Mouse (Mus musculus): ENCODE results near the gene Iqcg. TPM values are rescaled to one million over a fixed set of nuclear protein-coding genes. Genes with fewer than 3 reads are reported as not detected.

The Iqcg gene
- polyA plus RNA-seq, 1 experiment from 2014 or later, result 7.4 TPM

DNA sequence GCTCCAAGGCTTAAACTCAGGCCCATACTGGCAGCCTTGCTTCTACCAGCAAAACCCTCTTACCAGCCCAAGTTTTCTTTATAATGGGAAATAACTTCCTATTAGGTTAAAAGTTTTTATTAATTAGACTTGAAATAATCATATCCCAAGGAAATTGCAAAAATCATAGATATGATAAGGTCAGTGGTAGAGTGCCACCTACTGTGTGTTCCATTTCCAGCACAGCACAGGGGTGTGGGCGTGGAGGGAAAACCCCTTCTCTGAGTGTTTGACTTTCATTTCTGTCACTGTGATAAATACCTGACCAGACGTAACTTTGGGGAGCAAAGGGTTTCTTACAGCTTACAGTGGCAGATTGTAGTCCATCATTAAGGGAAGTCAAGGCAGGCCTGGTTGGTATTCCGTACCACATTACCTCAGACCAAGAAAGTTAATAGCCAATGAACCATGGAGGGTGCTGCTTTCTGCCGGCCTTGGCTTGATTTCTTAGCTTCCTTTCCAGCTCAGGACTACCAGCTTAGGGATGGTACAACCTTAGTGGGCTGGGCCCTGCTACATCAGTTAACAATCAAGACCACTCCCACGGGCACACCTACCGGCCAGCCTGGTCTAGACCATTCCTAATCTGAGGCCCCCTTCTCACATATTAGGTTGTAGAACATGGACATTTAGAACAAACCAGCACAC, 17.0 kb upstream of the Iqcg start:
- 0 out of 2 replicates have a peak, but pooled peaks cover 3% of the 10 kb centered on the region for H3K36me3 ChIP-seq (ENCODE audit: control insufficient read depth, insufficient read depth, low read length)
- no peak overlapping the region for H3K4me2 ChIP-seq (ENCODE audit: low read depth, low read length)
- no peaks in the 10 kb centered on the region for H3K27me3 ChIP-seq (replicated peaks; ENCODE audit: control insufficient read depth, insufficient read depth, low read length)
- ATAC-seq (ENCODE audit: low read depth), result no peak
- H3K27ac ChIP-seq (replicated peaks; ENCODE audit: low read depth, low read length), result no peak overlapping the region
- H3K9ac ChIP-seq (ENCODE audit: low read depth, low read length), result no peak overlapping the region
- DNase-seq (ENCODE audit: low spot score), result no peak
- H3K4me1 ChIP-seq (ENCODE audit: control insufficient read depth, insufficient read depth, low read length), result no peaks in the 10 kb centered on the region
- H3K4me3 ChIP-seq (ENCODE audit: low read depth, low read length), result no peak overlapping the region
- 90% methylated on average over 6 of the region's 6 CpGs for WGBS
- no peaks in the 10 kb centered on the region for H3K9me3 ChIP-seq (ENCODE audit: control insufficient read depth, low read length)

DNA sequence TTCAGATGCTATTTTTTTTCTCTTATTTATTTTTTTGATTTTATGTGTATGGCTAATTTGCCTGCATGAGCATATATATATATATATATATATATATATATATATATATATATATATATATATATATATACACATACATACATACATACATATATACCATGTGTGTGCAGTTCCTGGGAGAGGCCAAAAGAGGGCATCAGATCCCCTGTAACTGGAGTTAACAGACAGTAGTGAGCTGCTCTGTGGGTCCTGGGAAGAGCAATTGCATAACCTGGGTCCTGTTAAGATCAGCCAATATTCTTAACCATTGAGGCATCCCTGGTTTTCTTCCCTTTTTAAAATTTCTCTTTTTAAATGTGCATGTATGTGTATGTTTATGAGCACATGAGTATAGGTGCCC, 14.9 kb upstream of the Iqcg start:
- Histone ChIP-seq H3K4me2 (ENCODE audit: low read depth, low read length) (no peak overlapping the region), H3K4me1 (ENCODE audit: control insufficient read depth, insufficient read depth, low read length) (no peaks in the 10 kb centered on the region), H3K27me3 (replicated peaks; ENCODE audit: control insufficient read depth, insufficient read depth, low read length) (no peaks in the 10 kb centered on the region), H3K27ac (replicated peaks; ENCODE audit: low read depth, low read length) (no peak overlapping the region), H3K9ac (ENCODE audit: low read depth, low read length) (no peak overlapping the region), H3K9me3 (ENCODE audit: control insufficient read depth, low read length) (no peaks in the 10 kb centered on the region), H3K4me3 (ENCODE audit: low read depth, low read length) (no peak overlapping the region), H3K36me3 (ENCODE audit: control insufficient read depth, insufficient read depth, low read length) (0 out of 2 replicates have a peak, but pooled peaks cover 3% of the 10 kb centered on the region)
- DNase-seq (ENCODE audit: low spot score) (no peak), ATAC-seq (ENCODE audit: low read depth) (no peak)

DNA sequence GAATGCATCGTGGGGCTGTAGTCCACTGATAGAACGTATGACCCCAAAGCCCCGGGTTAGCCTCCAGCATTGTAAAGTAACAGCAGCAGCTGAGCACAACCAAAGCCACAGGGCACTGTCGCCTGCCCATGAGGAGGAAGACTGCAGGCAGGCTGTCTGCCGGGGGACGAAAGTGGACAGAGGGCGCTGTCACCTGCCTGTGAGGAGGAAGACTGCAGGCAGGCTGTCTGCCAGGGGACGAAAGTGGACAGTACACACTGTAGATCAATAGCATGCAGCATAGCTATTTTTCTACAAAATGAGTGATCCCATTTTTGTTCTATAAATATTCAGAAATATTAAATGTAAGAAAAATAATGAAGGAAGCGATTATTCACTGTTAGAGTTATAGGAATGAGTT, 8.6 kb upstream of the Iqcg start:
- ATAC-seq (ENCODE audit: low read depth) (no peak), DNase-seq (ENCODE audit: low spot score) (no peak)
- 76% methylated on average over 9 of the region's 9 CpGs for WGBS
- Histone ChIP-seq H3K4me2 (ENCODE audit: low read depth, low read length) (no peak overlapping the region), H3K9me3 (ENCODE audit: control insufficient read depth, low read length) (no peaks in the 10 kb centered on the region), H3K27ac (replicated peaks; ENCODE audit: low read depth, low read length) (no peak overlapping the region), H3K9ac (ENCODE audit: low read depth, low read length) (no peak overlapping the region), H3K4me3 (ENCODE audit: low read depth, low read length) (no peak overlapping the region), H3K27me3 (replicated peaks; ENCODE audit: control insufficient read depth, insufficient read depth, low read length) (no peaks in the 10 kb centered on the region), H3K4me1 (ENCODE audit: control insufficient read depth, insufficient read depth, low read length) (peaks cover 9% of the 10 kb centered on the region; the same call in 1 of the 2 replicates), H3K36me3 (ENCODE audit: control insufficient read depth, insufficient read depth, low read length) (peaks cover 13% of the 10 kb centered on the region)

DNA sequence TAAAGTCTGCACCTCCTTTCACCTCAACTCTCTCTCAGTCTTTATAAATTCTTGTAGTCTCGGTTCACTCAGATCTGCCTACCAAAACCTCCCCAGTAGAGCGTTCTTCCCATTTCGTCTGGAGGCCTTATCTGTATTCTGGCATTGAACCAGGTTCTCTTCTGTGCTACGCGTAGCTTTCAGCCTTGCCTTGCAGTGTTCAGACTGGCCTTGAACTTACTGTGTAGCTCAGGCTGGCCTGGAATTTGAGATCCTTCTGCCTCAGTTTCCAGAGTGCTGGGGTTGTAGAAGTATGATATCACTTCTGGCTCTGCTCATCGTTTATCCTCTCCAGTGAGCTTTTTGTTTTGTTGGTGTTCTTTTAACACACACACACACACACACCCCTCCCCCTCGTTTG, 7.2 kb upstream of the Iqcg start:
- Histone ChIP-seq H3K4me3 (ENCODE audit: low read depth, low read length) (peak overlapping the region; percentile 78), H3K27ac (replicated peaks; ENCODE audit: low read depth, low read length) (no peak overlapping the region), H3K9me3 (ENCODE audit: control insufficient read depth, low read length) (no peaks in the 10 kb centered on the region), H3K27me3 (replicated peaks; ENCODE audit: control insufficient read depth, insufficient read depth, low read length) (no peaks in the 10 kb centered on the region), H3K36me3 (ENCODE audit: control insufficient read depth, insufficient read depth, low read length) (peaks cover 27% of the 10 kb centered on the region), H3K9ac (ENCODE audit: low read depth, low read length) (peak overlapping the region; percentile 75), H3K4me2 (ENCODE audit: low read depth, low read length) (peak overlapping the region; percentile 92), H3K4me1 (ENCODE audit: control insufficient read depth, insufficient read depth, low read length) (peaks cover 10% of the 10 kb centered on the region)
- 26% methylated on average over 7 of the region's 7 CpGs for WGBS
- ATAC-seq (ENCODE audit: low read depth), result no peak
- peak; percentile 40 for DNase-seq (ENCODE audit: low spot score)

- 0% methylated on average over 26 of the region's 35 CpGs for WGBS
- peaks cover 32% of the 10 kb centered on the region for H3K36me3 ChIP-seq (ENCODE audit: control insufficient read depth, insufficient read depth, low read length)
- peak overlapping the region; percentile 78 for H3K4me3 ChIP-seq (ENCODE audit: low read depth, low read length)
- H3K4me2 ChIP-seq (ENCODE audit: low read depth, low read length), result peak overlapping the region; percentile 92
- DNase-seq (ENCODE audit: low spot score) (peak; percentile 76), ATAC-seq (ENCODE audit: low read depth) (peak; percentile 58)
- no peaks in the 10 kb centered on the region for H3K9me3 ChIP-seq (ENCODE audit: control insufficient read depth, low read length)
- H3K9ac ChIP-seq (ENCODE audit: low read depth, low read length), result peak overlapping the region; percentile 75
- peak overlapping the region; percentile 69 for H3K27ac ChIP-seq (replicated peaks; ENCODE audit: low read depth, low read length)
- no peaks in the 10 kb centered on the region for H3K27me3 ChIP-seq (replicated peaks; ENCODE audit: control insufficient read depth, insufficient read depth, low read length)
- H3K4me1 ChIP-seq (ENCODE audit: control insufficient read depth, insufficient read depth, low read length), result peaks cover 16% of the 10 kb centered on the region
These were observed 6.7 kb upstream of the Iqcg start for GRCm38 (mm10) chr16:33062682-33063131.

GRCm38 (mm10) chr16:33062024-33062681, 6.1 kb upstream of the Iqcg start, which contains the start of gene Lmln:
Gene Lmln, plus strand, starts transcription at chr16:33062521.
- ATAC-seq (ENCODE audit: low read depth), result peak; percentile 97
- Histone ChIP-seq H3K4me2 (ENCODE audit: low read depth, low read length) (peak within 1 kb of the TSS; percentile 92), H3K9me3 (ENCODE audit: control insufficient read depth, low read length) (no peaks in the 10 kb centered on the region), H3K4me3 (ENCODE audit: low read depth, low read length) (peak within 1 kb of the TSS; percentile 78), H3K4me1 (ENCODE audit: control insufficient read depth, insufficient read depth, low read length) (peaks cover 19% of the 10 kb centered on the region), H3K9ac (ENCODE audit: low read depth, low read length) (peak within 1 kb of the TSS; percentile 75), H3K27ac (replicated peaks; ENCODE audit: low read depth, low read length) (peak within 1 kb of the TSS; percentile 69), H3K27me3 (replicated peaks; ENCODE audit: control insufficient read depth, insufficient read depth, low read length) (no peaks in the 10 kb centered on the region), H3K36me3 (ENCODE audit: control insufficient read depth, insufficient read depth, low read length) (peaks cover 32% of the 10 kb centered on the region)
- peak; percentile 96 for DNase-seq (ENCODE audit: low spot score)
- 2% methylated on average over 15 of the region's 64 CpGs for WGBS

- Histone ChIP-seq H3K4me3 (ENCODE audit: low read depth, low read length) (peak overlapping the region; percentile 78; the same call in 1 of the 2 replicates), H3K27ac (replicated peaks; ENCODE audit: low read depth, low read length) (no peak overlapping the region), H3K27me3 (replicated peaks; ENCODE audit: control insufficient read depth, insufficient read depth, low read length) (no peaks in the 10 kb centered on the region), H3K9me3 (ENCODE audit: control insufficient read depth, low read length) (no peaks in the 10 kb centered on the region), H3K36me3 (ENCODE audit: control insufficient read depth, insufficient read depth, low read length) (peaks cover 32% of the 10 kb centered on the region), H3K9ac (ENCODE audit: low read depth, low read length) (no peak overlapping the region), H3K4me2 (ENCODE audit: low read depth, low read length) (peak overlapping the region; percentile 92), H3K4me1 (ENCODE audit: control insufficient read depth, insufficient read depth, low read length) (peaks cover 19% of the 10 kb centered on the region)
- 49% methylated on average over 11 of the region's 11 CpGs for WGBS
- DNase-seq (ENCODE audit: low spot score), result no peak
- ATAC-seq (ENCODE audit: low read depth), result no peak
These were observed 5.4 kb upstream of the Iqcg start for GRCm38 (mm10) chr16:33061400-33061799.

DNA sequence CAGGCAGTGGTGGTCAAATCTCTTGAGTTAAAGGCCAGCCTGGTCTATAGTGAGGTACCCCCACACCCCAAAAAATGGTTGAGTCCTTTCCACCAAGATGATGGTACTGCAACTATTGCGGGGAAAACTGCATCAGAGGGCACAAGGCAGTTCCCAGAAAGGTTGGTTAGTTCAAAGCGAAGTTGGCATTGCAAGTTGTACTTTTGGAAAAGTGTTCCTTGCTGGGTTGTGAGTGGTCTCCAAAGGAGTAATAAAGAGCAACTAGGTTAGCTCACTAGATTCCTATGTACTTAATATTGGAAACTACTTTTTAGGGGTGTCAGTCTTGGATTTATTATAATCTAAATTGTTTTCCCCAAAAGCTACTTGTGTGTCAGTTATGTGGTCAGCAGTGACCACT, 4.9 kb upstream of the Iqcg start:
- Histone ChIP-seq H3K4me2 (ENCODE audit: low read depth, low read length) (no peak overlapping the region), H3K27ac (replicated peaks; ENCODE audit: low read depth, low read length) (no peak overlapping the region), H3K9ac (ENCODE audit: low read depth, low read length) (no peak overlapping the region), H3K9me3 (ENCODE audit: control insufficient read depth, low read length) (no peaks in the 10 kb centered on the region), H3K27me3 (replicated peaks; ENCODE audit: control insufficient read depth, insufficient read depth, low read length) (no peaks in the 10 kb centered on the region), H3K36me3 (ENCODE audit: control insufficient read depth, insufficient read depth, low read length) (peaks cover 32% of the 10 kb centered on the region), H3K4me1 (ENCODE audit: control insufficient read depth, insufficient read depth, low read length) (peaks cover 19% of the 10 kb centered on the region), H3K4me3 (ENCODE audit: low read depth, low read length) (no peak overlapping the region)
- ATAC-seq (ENCODE audit: low read depth), result no peak
- no peak for DNase-seq (ENCODE audit: low spot score)
- 76% methylated on average over 2 of the region's 2 CpGs for WGBS
